Mouse (Mus musculus) embryo, embryonic 11 days (tissue): ENCODE measurements around the gene Hoxc6.

Experiments used
- DNase-seq: peaks from one replicate; pipeline ENCODE4 v3.0.0-alpha.2; 2015

Hoxc6 gene

DNA sequence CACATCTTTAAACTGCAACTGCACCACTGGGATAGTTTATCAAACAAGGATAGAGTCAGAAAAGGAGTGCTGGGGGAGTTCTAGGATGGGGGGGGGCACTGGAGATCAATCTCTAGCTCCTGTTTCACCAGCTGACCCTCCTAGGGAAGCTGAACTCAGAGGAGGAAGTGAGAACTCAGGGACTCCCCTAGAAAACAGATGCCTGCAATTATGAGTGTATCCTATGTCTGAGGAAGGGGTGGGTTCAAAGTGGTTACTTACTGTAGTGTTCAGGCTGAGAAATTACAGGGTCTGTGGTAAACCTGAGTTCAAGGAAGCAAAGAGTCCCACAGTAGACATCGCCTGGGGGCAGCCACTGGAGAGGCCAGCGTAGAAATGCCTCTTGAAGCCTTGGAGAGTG is 53.6 kb downstream of the Hoxc6 start:
- DNase-seq, result peak; percentile 28

DNA sequence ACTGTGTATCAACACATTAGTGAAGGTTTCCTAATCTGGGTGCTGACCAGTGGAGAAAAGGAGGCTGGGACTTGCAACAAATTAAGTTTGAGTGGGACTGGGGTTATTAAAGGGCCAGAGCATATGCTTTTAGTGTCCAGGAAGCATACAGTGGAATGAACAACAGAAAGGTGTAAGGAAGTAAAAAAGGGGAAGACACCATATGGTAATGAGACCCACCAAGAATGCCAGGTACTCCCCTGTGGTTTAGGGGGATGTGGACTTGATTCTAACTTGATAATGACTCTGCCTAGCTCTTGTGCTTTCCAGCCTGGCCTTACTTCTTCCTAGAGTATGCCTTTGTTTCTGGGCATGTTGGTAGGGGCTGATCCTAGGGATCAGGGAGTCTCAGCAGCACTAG is 55.2 kb downstream of the Hoxc6 start:
- no peak for DNase-seq

GRCm38 (mm10) chr15:103056396-103056795 is 58.3 kb downstream of the Hoxc6 start:
- no peak for DNase-seq

GRCm38 (mm10) chr15:103058715-103059114 is 60.7 kb downstream of the Hoxc6 start:
- peak; percentile 64 for DNase-seq

GRCm38 (mm10) chr15:103059393-103059992 is 61.4 kb downstream of the Hoxc6 start:
- DNase-seq, result peak; percentile 52

- no peak for DNase-seq
Observed at GRCm38 (mm10) chr15:103060021-103060340, 61.9 kb downstream of the Hoxc6 start.

- peak; percentile 74 for DNase-seq
Observed at GRCm38 (mm10) chr15:103060341-103061130, 62.5 kb downstream of the Hoxc6 start.

DNA sequence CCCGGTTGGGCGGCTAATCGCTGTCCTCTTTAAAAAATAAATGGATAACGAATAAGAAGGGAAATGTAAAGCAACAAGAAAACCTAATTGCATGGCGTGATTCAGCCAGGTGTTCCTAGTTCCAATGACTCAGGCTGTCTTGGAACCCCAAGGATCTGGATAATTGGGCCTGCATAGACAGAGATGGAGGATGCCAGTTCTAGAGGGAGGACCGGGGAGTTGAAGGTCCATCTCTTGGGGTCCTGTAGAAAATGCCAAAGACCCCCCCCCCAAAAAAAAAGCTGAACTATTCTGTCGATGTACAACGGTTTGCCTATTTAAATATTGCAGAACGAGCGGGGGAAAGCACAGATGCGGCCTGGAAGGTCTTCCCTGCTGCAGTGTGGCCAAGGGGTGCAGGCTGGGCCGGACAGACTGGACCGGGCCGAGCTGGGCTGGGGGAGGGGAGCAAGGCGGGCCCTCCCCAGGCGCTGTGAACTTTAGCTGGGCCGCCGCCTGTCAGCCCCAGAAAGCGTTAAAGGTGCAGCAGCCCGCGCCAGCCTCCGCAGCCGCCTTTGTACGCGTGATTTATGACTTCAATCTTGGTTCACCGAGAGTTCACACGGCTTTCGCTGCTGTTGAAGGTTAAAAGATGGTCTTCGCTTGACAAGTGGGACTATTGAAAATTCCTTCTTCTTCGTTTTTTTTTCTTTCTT is 63.2 kb downstream of the Hoxc6 start:
- peak; percentile 89 for DNase-seq
